Mouse (Mus musculus) myocyte (in vitro differentiated cells): ENCODE results near the gene Slc35c1. TPM values are rescaled to one million over a fixed set of nuclear protein-coding genes. Genes with fewer than 3 reads are reported as not detected.

Experiments
- H3K27me3 ChIP-seq: one replicate; pipeline ENCODE4 v1.6.1; 2011; ENCODE audit not compliant: control insufficient read depth, insufficient read depth, insufficient read length
- H3K36me3 ChIP-seq: one replicate; pipeline ENCODE4 v1.6.1; 2011; ENCODE audit not compliant: control insufficient read depth, insufficient read depth
- H3K4me2 ChIP-seq: one replicate; pipeline ENCODE4 v1.6.1; 2011; ENCODE audit warnings: low read depth, control low read depth
- H3K4me3 ChIP-seq: one replicate; pipeline ENCODE4 v1.5.1; 2011; ENCODE audit warnings: mild to moderate bottlenecking, control low read depth, moderate library complexity
- H3K79me2 ChIP-seq: one replicate; pipeline ENCODE4 v1.6.1; 2011; ENCODE audit not compliant: control insufficient read depth, insufficient read depth
- H3ac ChIP-seq: one replicate; pipeline ENCODE4 v1.6.1; 2011; ENCODE audit not compliant: control insufficient read depth, insufficient read length
- CEBPB ChIP-seq: IDR thresholded peaks from 2 replicates; pipeline ENCODE4 v1.6.1; 2011; ENCODE audit warnings: mild to moderate bottlenecking, moderate library complexity; ENCODE audit not compliant: poor library complexity, insufficient read depth, severe bottlenecking
- E2F4 ChIP-seq: IDR thresholded peaks from one replicate; pipeline ENCODE4 v1.6.1; 2011; ENCODE audit warnings: mild to moderate bottlenecking, control low read depth, moderate library complexity; ENCODE audit not compliant: insufficient read depth
- MAX ChIP-seq: IDR thresholded peaks from one replicate; pipeline ENCODE4 v1.6.1; 2011; ENCODE audit warnings: low read depth, mild to moderate bottlenecking, control low read depth
- MYOD1 ChIP-seq, 3 experiments: IDR thresholded peaks; one replicate each; pipeline ENCODE4 v1.6.1; 2011; ENCODE audit warnings: control low read depth in 2 of 3, low read depth in 2 of 3, mild to moderate bottlenecking in 2 of 3, moderate library complexity in 1 of 3; ENCODE audit not compliant: insufficient read length in 2 of 3, control insufficient read depth in 1 of 3
- MYOG ChIP-seq, 3 experiments: IDR thresholded peaks; one replicate each; pipeline ENCODE4 v1.6.1; 2011; ENCODE audit warnings: control low read depth in 2 of 3, low read depth in 2 of 3, mild to moderate bottlenecking in 2 of 3; ENCODE audit not compliant: insufficient read length in 2 of 3, control insufficient read depth in 1 of 3, insufficient read depth in 1 of 3
- POLR2A ChIP-seq: IDR thresholded peaks from one replicate; pipeline ENCODE4 v1.6.1; 2011; ENCODE audit warnings: low read depth, mild to moderate bottlenecking, control low read depth, moderate library complexity; ENCODE audit not compliant: insufficient read length
- POLR2AphosphoS2 ChIP-seq: IDR thresholded peaks from one replicate; pipeline ENCODE4 v1.6.1; 2011; ENCODE audit warnings: low read depth, control low read depth; ENCODE audit not compliant: insufficient read length
- REST ChIP-seq: IDR thresholded peaks from one replicate; pipeline ENCODE4 v1.6.1; 2011; ENCODE audit warnings: mild to moderate bottlenecking, control low read depth, moderate library complexity; ENCODE audit not compliant: insufficient read depth, insufficient read length
- SRF ChIP-seq: IDR thresholded peaks from one replicate; pipeline ENCODE4 v1.6.1; 2011; ENCODE audit warnings: low read depth; ENCODE audit not compliant: control insufficient read depth, insufficient read length
- TCF12 ChIP-seq: IDR thresholded peaks from one replicate; pipeline ENCODE4 v1.6.1; 2011; ENCODE audit warnings: mild to moderate bottlenecking, control low read depth; ENCODE audit not compliant: poor library complexity, insufficient read depth, severe bottlenecking
- TCF3 ChIP-seq: IDR thresholded peaks from one replicate; pipeline ENCODE4 v1.6.1; 2011; ENCODE audit warnings: low read depth, control low read depth; ENCODE audit not compliant: insufficient read length
- USF1 ChIP-seq: IDR thresholded peaks from one replicate; pipeline ENCODE4 v1.6.1; 2011; ENCODE audit warnings: low read depth, mild to moderate bottlenecking, control low read depth, moderate library complexity
- polyA plus RNA-seq: library from polyadenylated mRNA; unstranded; fragments of >200 nt; fragmentation: generic; extraction: Trizol; gene quantifications from one replicate; pipeline ENCODE4 v1.2.1, GENCODE M21; 2012; ENCODE audit warnings: missing spikeins

The Slc35c1 gene
- polyA plus RNA-seq, 1 experiment = 13.8 TPM

DNA sequence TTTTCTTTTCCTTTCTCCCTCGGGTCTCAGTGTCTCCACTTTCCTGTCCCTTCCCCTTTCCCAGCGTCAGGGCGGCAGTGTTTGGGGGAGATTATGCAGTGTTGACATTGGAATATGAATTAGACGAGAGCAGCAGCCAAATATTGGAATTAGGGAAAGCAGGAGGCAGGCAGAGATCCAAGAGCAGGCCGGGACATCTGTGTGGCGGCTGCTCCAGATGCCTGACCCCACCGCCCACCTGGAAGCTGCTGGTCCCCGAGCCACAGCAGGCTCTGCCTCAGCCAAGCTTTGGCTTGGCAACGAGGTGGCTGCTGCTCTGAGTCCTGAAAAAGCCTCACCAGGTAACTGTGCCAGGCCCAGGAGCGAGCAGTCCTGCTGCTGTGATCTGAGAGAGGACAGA is 36.3 kb upstream of the Slc35c1 start:
- Histone ChIP-seq H3K4me3 (no peak overlapping the region), H3K36me3 (no peaks in the 10 kb centered on the region), H3K79me2 (no peaks in the 10 kb centered on the region), H3K4me2 (no peak overlapping the region), H3ac (no peak overlapping the region), H3K27me3 (peaks cover 50% of the 10 kb centered on the region)
- TF ChIP-seq MAX (no peak), TCF12 (no peak), MYOD1 (IDR thresholded peaks at IDR 0.05; ENCODE audit: control insufficient read depth in 1 of 3, insufficient read length in 2 of 3, low read depth in 2 of 3) (no peak), CEBPB (no peak), POLR2AphosphoS2 (no peak), USF1 (no peak), E2F4 (no peak), MYOG (IDR thresholded peaks at IDR 0.05; ENCODE audit: control insufficient read depth in 1 of 3, insufficient read depth in 1 of 3, insufficient read length in 2 of 3, low read depth in 2 of 3) (no peak), REST (no peak), TCF3 (no peak), SRF (no peak), POLR2A (no peak)

- Histone ChIP-seq H3K4me2 (no peak overlapping the region), H3ac (no peak overlapping the region), H3K79me2 (no peaks in the 10 kb centered on the region), H3K36me3 (no peaks in the 10 kb centered on the region), H3K27me3 (peaks cover 53% of the 10 kb centered on the region), H3K4me3 (no peak overlapping the region)
- TF ChIP-seq CEBPB (no peak), TCF12 (no peak), SRF (no peak), POLR2AphosphoS2 (no peak), MYOD1 (IDR thresholded peaks at IDR 0.05; ENCODE audit: control insufficient read depth in 1 of 3, insufficient read length in 2 of 3, low read depth in 2 of 3) (no peak), E2F4 (no peak), POLR2A (no peak), USF1 (no peak), TCF3 (no peak), REST (no peak)
These were observed 34.6 kb upstream of the Slc35c1 start for GRCm38 (mm10) chr2:92494956-92495355.

DNA sequence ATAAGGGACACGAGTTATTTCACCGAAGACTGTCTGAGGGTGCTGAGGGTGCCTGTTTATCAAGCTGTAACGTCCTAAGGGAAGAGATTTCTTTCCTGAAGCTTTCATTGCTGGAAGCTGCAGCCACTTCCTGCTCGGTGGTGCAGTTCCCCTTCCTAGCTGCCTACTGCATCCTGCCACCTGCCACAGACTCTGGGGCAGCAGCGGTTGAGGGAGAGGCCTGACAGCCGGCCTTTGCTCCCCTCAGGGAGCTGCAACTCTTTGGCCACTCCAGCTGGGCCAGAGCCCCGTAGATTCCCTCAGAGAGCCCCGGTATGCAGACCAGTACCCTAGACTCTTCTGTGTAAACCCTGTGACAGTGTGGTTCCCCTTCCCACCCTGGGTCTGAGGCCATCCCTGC is 34.1 kb upstream of the Slc35c1 start:
- Histone ChIP-seq H3K4me3 (no peak overlapping the region), H3K79me2 (no peaks in the 10 kb centered on the region), H3K36me3 (no peaks in the 10 kb centered on the region), H3ac (no peak overlapping the region), H3K27me3 (peaks cover 53% of the 10 kb centered on the region), H3K4me2 (no peak overlapping the region)
- no peak for TF ChIP-seq MYOD1 (IDR thresholded peaks at IDR 0.05; ENCODE audit: control insufficient read depth in 1 of 3, insufficient read length in 2 of 3, low read depth in 2 of 3)
- no peak for TF ChIP-seq MAX
- no peak for TF ChIP-seq MYOG (IDR thresholded peaks at IDR 0.05; ENCODE audit: control insufficient read depth in 1 of 3, insufficient read depth in 1 of 3, insufficient read length in 2 of 3, low read depth in 2 of 3)
- no peak for TF ChIP-seq TCF12
- no peak for TF ChIP-seq TCF3
- no peak for TF ChIP-seq E2F4
- TF ChIP-seq REST = no peak
- TF ChIP-seq POLR2AphosphoS2 = no peak
- TF ChIP-seq POLR2A = no peak
- no peak for TF ChIP-seq USF1
- TF ChIP-seq CEBPB = no peak

DNA sequence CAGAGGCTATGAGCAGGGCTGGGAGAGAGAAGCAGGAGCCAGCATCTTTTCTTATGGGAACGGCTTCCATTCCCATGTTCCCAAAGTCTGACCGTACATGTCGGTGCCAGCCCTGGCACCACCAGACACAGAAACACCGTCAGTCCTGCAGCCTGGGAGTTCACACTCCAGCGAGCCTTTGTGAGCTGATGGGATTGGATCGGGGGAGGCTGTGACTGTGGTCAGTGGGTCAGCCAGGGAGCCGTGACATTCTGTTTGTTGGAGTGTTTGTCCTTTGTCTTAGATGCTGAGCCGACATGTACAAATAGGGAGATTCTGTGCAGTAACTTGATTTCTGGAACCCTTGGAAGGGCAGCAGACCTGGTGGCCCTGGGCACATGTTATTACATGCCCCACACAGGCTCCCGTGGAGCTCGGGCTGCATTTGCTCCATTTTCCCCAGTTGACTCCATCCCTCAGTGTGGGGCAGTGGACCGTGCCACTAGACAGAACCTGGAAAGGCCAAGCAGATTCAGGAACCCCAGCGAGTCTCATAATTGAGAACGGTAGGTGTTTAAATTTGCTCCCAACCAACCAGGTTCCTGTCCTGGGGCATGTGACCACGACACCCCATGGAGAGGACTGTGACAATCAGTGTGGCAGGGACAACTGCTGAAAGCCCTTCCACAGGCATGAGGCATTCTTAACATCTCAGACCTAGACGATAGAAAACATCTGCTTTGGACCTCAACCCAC is 33.5 kb upstream of the Slc35c1 start:
- Histone ChIP-seq H3K4me3 (no peak overlapping the region), H3K79me2 (no peaks in the 10 kb centered on the region), H3ac (no peak overlapping the region), H3K27me3 (peaks cover 53% of the 10 kb centered on the region), H3K4me2 (no peak overlapping the region), H3K36me3 (no peaks in the 10 kb centered on the region)
- no peak for TF ChIP-seq USF1
- no peak for TF ChIP-seq POLR2A

- Histone ChIP-seq H3K36me3 (no peaks in the 10 kb centered on the region), H3K4me3 (no peak overlapping the region), H3K79me2 (no peaks in the 10 kb centered on the region), H3K27me3 (peaks cover 64% of the 10 kb centered on the region), H3K4me2 (peak overlapping the region; percentile 3), H3ac (no peak overlapping the region)
- no peak for TF ChIP-seq POLR2AphosphoS2
- TF ChIP-seq CEBPB = peak; percentile 96
- TF ChIP-seq SRF = peak; percentile 78
- TF ChIP-seq MYOD1 (IDR thresholded peaks at IDR 0.05; ENCODE audit: control insufficient read depth in 1 of 3, insufficient read length in 2 of 3, low read depth in 2 of 3) = no peak
- TF ChIP-seq MAX = no peak
- TF ChIP-seq USF1 = no peak
- TF ChIP-seq E2F4 = no peak
- TF ChIP-seq MYOG (IDR thresholded peaks at IDR 0.05; ENCODE audit: control insufficient read depth in 1 of 3, insufficient read depth in 1 of 3, insufficient read length in 2 of 3, low read depth in 2 of 3) = no peak
- no peak for TF ChIP-seq POLR2A
- TF ChIP-seq REST = no peak
These were observed 31.7 kb upstream of the Slc35c1 start for GRCm38 (mm10) chr2:92491950-92492501.
